Mouse (Mus musculus) neural tube, embryonic 14.5 days (tissue): ENCODE results near the gene Ino80b. TPM values are rescaled to one million over a fixed set of nuclear protein-coding genes. Genes with fewer than 3 reads are reported as not detected.

Experiments used
- microRNA counts: library from miRNA; unstranded; fragments of <30 nt; microRNA quantifications from one replicate; lab custom pipeline; 2016
- microRNA-seq: library from miRNA; unstranded; fragments of <30 nt; microRNA quantifications from one replicate; pipeline ENCODE4, GENCODE M21; 2016
- polyA plus RNA-seq: library from polyadenylated mRNA; unstranded; fragments of >200 nt; fragmentation: Nextera tagmentation; extraction: Ambion mirVana; gene quantifications from 2 replicates; pipeline ENCODE4 v1.2.1, GENCODE M21; 2014

The Ino80b gene
- polyA plus RNA-seq, 1 experiment from 2014 or later, result 13.5 TPM

MicroRNA genes within 50 kb of the gene (microRNA counts, 519-probe panel; counts per million panel counts)
- not detected for microRNA mmu-miR-3470a+mmu-miR-3470b (lab: Ali Mortazavi, UCI)

Small RNA genes lying within 50 kb of the gene (microRNA-seq; reads per million reads assigned to microRNA genes)
- gene Mir3470a, result not detected

Other genes with a start within 250 kb of the Ino80b start
- 13.7 and 19.5 TPM in 2 replicates for gene Sema4f, start 185.7 kb downstream of the Ino80b start, polyA plus RNA-seq
- gene M1ap, start 178.5 kb downstream of the Ino80b start, polyA plus RNA-seq, result not detected in 2 replicates
- gene Dok1, start 92.0 kb downstream of the Ino80b start, polyA plus RNA-seq, result 1.0 and 2.0 TPM in 2 replicates
- gene Loxl3, start 91.3 kb downstream of the Ino80b start, polyA plus RNA-seq, result 4.2 and 6.1 TPM in 2 replicates
- gene Aup1, start 70.9 kb downstream of the Ino80b start, polyA plus RNA-seq, result 122 and 123 TPM in 2 replicates
- gene Htra2, start 70.2 kb downstream of the Ino80b start, polyA plus RNA-seq, result 37.8 and 45.9 TPM in 2 replicates
- 0.24 and 0.54 TPM in 2 replicates for gene Dqx1, start 67.6 kb downstream of the Ino80b start, polyA plus RNA-seq
- 7.1 TPM in 1 of 2 replicates, not detected in the other for gene Tlx2, start 55.1 kb downstream of the Ino80b start, polyA plus RNA-seq
- 44.9 and 46.6 TPM in 2 replicates for gene Pcgf1, start 47.6 kb downstream of the Ino80b start, polyA plus RNA-seq
- not detected in 2 replicates for gene Lbx2, start 39.1 kb downstream of the Ino80b start, polyA plus RNA-seq
- 5.6 and 6.3 TPM in 2 replicates for gene Ccdc142, start 23.8 kb downstream of the Ino80b start, polyA plus RNA-seq
- 3.7 and 4.3 TPM in 2 replicates for gene Gm42688, start 23.8 kb downstream of the Ino80b start, polyA plus RNA-seq
- gene Mrpl53, start 16.4 kb downstream of the Ino80b start, polyA plus RNA-seq, result 118 and 119 TPM in 2 replicates
- gene Mogs, start 9.9 kb downstream of the Ino80b start, polyA plus RNA-seq, result 21.9 and 25.3 TPM in 2 replicates
- 129 and 146 TPM in 2 replicates for gene Wbp1, start 3.9 kb downstream of the Ino80b start, polyA plus RNA-seq
- 6.3 and 8.8 TPM in 2 replicates for gene Rtkn, start 10.0 kb upstream of the Ino80b start, polyA plus RNA-seq
- 18.2 and 25.7 TPM in 2 replicates for gene Wdr54, start 31.0 kb upstream of the Ino80b start, polyA plus RNA-seq
- 4.2 and 7.8 TPM in 2 replicates for gene 1700003E16Rik, start 31.0 kb upstream of the Ino80b start, polyA plus RNA-seq
- 122 and 147 TPM in 2 replicates for gene Dctn1, start 40.5 kb upstream of the Ino80b start, polyA plus RNA-seq
- not detected in 2 replicates for gene Slc4a5, start 94.4 kb upstream of the Ino80b start, polyA plus RNA-seq
- gene Mthfd2, start 200.5 kb upstream of the Ino80b start, polyA plus RNA-seq, result 28.7 and 30.7 TPM in 2 replicates
- 22.3 and 32.2 TPM in 2 replicates for gene Mob1a, start 200.6 kb upstream of the Ino80b start, polyA plus RNA-seq
- 57.3 and 57.5 TPM in 2 replicates for gene Bola3, start 223.7 kb upstream of the Ino80b start, polyA plus RNA-seq